8 mouse cellular contexts compared by ENCODE assay signal in genomic region chr7:98361063-98361652, GRCm38 (mm10). TPM values are rescaled to one million over a fixed set of nuclear protein-coding genes. Genes with fewer than 3 reads are reported as not detected.
DNase-seq lines count a peak whose midpoint lies in the region; ATAC-seq lines count a peak whose summit lies in the region.

Gene Tsku, minus strand, starts transcription at chr7:98361328.

- peak; percentile 95 for DNase-seq in adrenal gland, adult 2 months
- DNase-seq in embryo, embryonic 11 days = peak; percentile 99
- peak; percentile 82 to 88 for DNase-seq in gastrocnemius, postnatal 36 days
- peak; percentile 77 to 83 for DNase-seq in left cerebral cortex, postnatal 25 days (ENCODE audit: low spot score in 2 of 2)
- DNase-seq in mesoderm, embryonic 11.5 days (ENCODE audit: low read depth, low spot score) = peak; percentile 98
- DNase-seq in skeletal muscle tissue, adult 2 months (ENCODE audit: low read depth, low spot score) = peak; percentile 88

- H3K9me3 ChIP-seq in intestine, embryonic 15.5 days = no peaks in the 10 kb centered on the region

- no peaks in the 10 kb centered on the region for H3K27me3 ChIP-seq in intestine, embryonic 15.5 days (replicated peaks)

- no peaks in the 10 kb centered on the region for H3K36me3 ChIP-seq in intestine, embryonic 15.5 days

- H3K9ac ChIP-seq in intestine, embryonic 15.5 days = peak within 1 kb of the TSS; percentile 78

- H3K4me2 ChIP-seq in intestine, embryonic 15.5 days (replicated peaks) = peak within 1 kb of the TSS; percentile 95

- WGBS in intestine, embryonic 15.5 days = under 1% methylated on average over 52 of the region's 52 CpGs

- peak; percentile 94 for ATAC-seq in intestine, embryonic 15.5 days
- no peak for ATAC-seq in erythroid progenitor cell, adult 5-6 weeks (replicated peaks; ENCODE audit: low FRiP score, poor library complexity, severe bottlenecking)

- peak within 1 kb of the TSS; percentile 81 for H3K4me3 ChIP-seq in intestine, embryonic 15.5 days (replicated peaks)

- intact Hi-C loops in gastrocnemius, postnatal 36 days (cut with DNase I) = no loop called here
- intact Hi-C loops in left cerebral cortex, postnatal 25 days (cut with DNase I) = no loop called here

- H3K4me1 ChIP-seq in intestine, embryonic 15.5 days (replicated peaks) = peaks cover 23% of the 10 kb centered on the region

- H3K27ac ChIP-seq in intestine, embryonic 15.5 days = peak within 1 kb of the TSS; percentile 90

RNA-seq across cellular contexts. Expression of gene Tsku, which starts in this region (rescaled TPM):
- 10 to 100 TPM; 22.4 to 41.5 TPM for total RNA-seq in adrenal gland, adult 2 months (2021)
- polyA plus RNA-seq in adrenal gland, adult 2 months (2012; rRNA removed) = 52.3 and 58.9 TPM in 2 replicates
- total RNA-seq in gastrocnemius, postnatal 36 days (2021) = 1 to 10 TPM; 1.1 to 1.5 TPM
- 8.2 and 8.8 TPM in 2 replicates for polyA plus RNA-seq in intestine, embryonic 15.5 days (2015; fragmentation: Nextera tagmentation; extraction: Ambion mirVana)
- 1 to 10 TPM; 2.1 to 2.7 TPM for total RNA-seq in left cerebral cortex, postnatal 25 days (2021)
- total RNA-seq in erythroid progenitor cell, adult 5-6 weeks (2015; ENCODE audit: low replicate concordance) = not detected in 2 replicates
- total RNA-seq in erythroid progenitor cell, adult 5-6 weeks (2017; ENCODE audit: low replicate concordance) = 0.51 TPM in 1 of 2 replicates, not detected in the other

Comparison
In these comparisons a context has a peak if more than half of its experiments do, and no peak if none do; other contexts are left out.
1. RNA of gene Tsku (total RNA-seq): 22.4 to 41.5 TPM in adrenal gland, adult 2 months; 2.1 to 2.7 TPM in left cerebral cortex, postnatal 25 days, 1.1 to 1.5 TPM in gastrocnemius, postnatal 36 days and 0.51 TPM in erythroid progenitor cell, adult 5-6 weeks; every median in the first group is over 4 times any median in the second.
2. Peak in every context shown above with its lines, with median percentiles within 50 percentile points of each other: DNase-seq.